10 mouse cellular contexts compared by ENCODE assay signal in the genomic region with DNA sequence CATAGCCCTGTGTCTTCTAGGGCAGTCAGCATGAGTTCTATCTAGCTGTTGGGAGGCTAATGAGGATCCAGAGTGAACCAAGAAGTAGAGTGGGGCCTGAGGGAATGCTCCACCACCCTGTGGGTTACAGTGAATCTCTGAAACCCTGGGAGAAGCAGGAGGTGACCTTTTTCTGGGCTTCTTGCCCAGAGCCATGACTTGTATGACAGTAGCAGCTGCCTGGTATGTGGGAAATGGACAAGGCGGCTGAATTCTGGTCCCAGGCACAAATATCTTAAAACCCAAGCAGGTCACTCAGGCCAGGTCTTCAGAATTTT. TPM values are rescaled to one million over a fixed set of nuclear protein-coding genes. Genes with fewer than 3 reads are reported as not detected.
DNase-seq lines count a peak whose midpoint lies in the region; ATAC-seq and TF ChIP-seq lines count a peak whose summit lies in the region.
"Had no signal": no experiment of that assay in that cellular context is flagged by ENCODE, and none has a peak within 500 bp of the region (broad histone marks: within the 10 kb centered on the region; RNA-seq: fewer than 3 reads in every experiment).

No protein-coding gene starts in this region.

- no peak for ATAC-seq in kidney, embryonic 15.5 days (replicated peaks; ENCODE audit: low FRiP score)
- ATAC-seq in heart, embryonic 14.5 days (ENCODE audit: insufficient number of reproducible peaks, insufficient read depth, low FRiP score, low read depth) = 0 out of 2 replicates have a peak, but pooled peaks have one; percentile 26
- no peak; the same call in 1 of the 2 replicates for ATAC-seq in lung, postnatal 0 days
- ATAC-seq in midbrain, embryonic 15.5 days (replicated peaks) = no peak

- H3K9me3 ChIP-seq in kidney, embryonic 15.5 days (replicated peaks) = no peaks in the 10 kb centered on the region
- no peaks in the 10 kb centered on the region for H3K9me3 ChIP-seq in heart, embryonic 14.5 days (ENCODE audit: control insufficient read depth, low read length)
- no peaks in the 10 kb centered on the region for H3K9me3 ChIP-seq in lung, postnatal 0 days (ENCODE audit: low read length)
- no peaks in the 10 kb centered on the region for H3K9me3 ChIP-seq in midbrain, embryonic 15.5 days
- H3K9me3 ChIP-seq: hindbrain, embryonic 12.5 days had no signal

- no peak for TF ChIP-seq CTCF in lung, postnatal 0 days (IDR thresholded peaks at IDR 0.05)

- peaks cover 32% of the 10 kb centered on the region for H3K27me3 ChIP-seq in kidney, embryonic 15.5 days
- peaks cover 19% of the 10 kb centered on the region for H3K27me3 ChIP-seq in heart, embryonic 14.5 days (ENCODE audit: control insufficient read depth, insufficient read depth, low read length)
- H3K27me3 ChIP-seq in lung, postnatal 0 days (replicated peaks; ENCODE audit: insufficient read depth, low read length) = no peaks in the 10 kb centered on the region; the same call in 1 of the 2 replicates
- peaks cover 31% of the 10 kb centered on the region for H3K27me3 ChIP-seq in midbrain, embryonic 15.5 days (replicated peaks)

- no peak overlapping the region for H3K4me3 ChIP-seq in kidney, embryonic 15.5 days (replicated peaks)
- no peak overlapping the region for H3K4me3 ChIP-seq in heart, embryonic 14.5 days (ENCODE audit: control insufficient read depth in 1 of 2, insufficient read depth in 1 of 2, low read depth in 1 of 2, low read length in 2 of 2)
- H3K4me3 ChIP-seq in lung, postnatal 0 days (ENCODE audit: low read depth, low read length) = no peak overlapping the region
- no peak overlapping the region for H3K4me3 ChIP-seq in midbrain, embryonic 15.5 days
- H3K4me3 ChIP-seq: hindbrain, embryonic 12.5 days had no signal

- peaks cover 15% of the 10 kb centered on the region for H3K4me1 ChIP-seq in kidney, embryonic 15.5 days
- peaks cover 10 to 13% of the 10 kb centered on the region in 2 experiments; a peak in 3 of 4 replicates for H3K4me1 ChIP-seq in heart, embryonic 14.5 days (ENCODE audit: control insufficient read depth in 2 of 2, insufficient read depth in 2 of 2, low read length in 2 of 2)
- H3K4me1 ChIP-seq in lung, postnatal 0 days (ENCODE audit: insufficient read depth, low read depth, low read length) = peaks cover 27% of the 10 kb centered on the region
- peaks cover 11% of the 10 kb centered on the region for H3K4me1 ChIP-seq in midbrain, embryonic 15.5 days

- no peaks in the 10 kb centered on the region for H3K36me3 ChIP-seq in kidney, embryonic 15.5 days
- H3K36me3 ChIP-seq in heart, embryonic 14.5 days (ENCODE audit: control insufficient read depth, insufficient read depth, low read length) = no peaks in the 10 kb centered on the region
- H3K36me3 ChIP-seq in lung, postnatal 0 days (ENCODE audit: insufficient read depth, low read length) = no peaks in the 10 kb centered on the region; the same call in 1 of the 2 replicates
- no peaks in the 10 kb centered on the region for H3K36me3 ChIP-seq in midbrain, embryonic 15.5 days (replicated peaks)
- H3K36me3 ChIP-seq: hindbrain, embryonic 12.5 days had no signal

- 65% methylated on average over 1 of the region's 1 CpGs for WGBS in kidney, embryonic 15.5 days
- WGBS in heart, embryonic 14.5 days = 50% methylated on average over 1 of the region's 1 CpGs
- 43% methylated on average over 1 of the region's 1 CpGs for WGBS in lung, postnatal 0 days
- 92% methylated on average over 1 of the region's 1 CpGs for WGBS in midbrain, embryonic 15.5 days

- no peak overlapping the region for H3K27ac ChIP-seq in kidney, embryonic 15.5 days
- no peak overlapping the region for H3K27ac ChIP-seq in heart, embryonic 14.5 days (replicated peaks in 1 of 2; ENCODE audit: control insufficient read depth in 1 of 2, insufficient read depth in 1 of 2, low read depth in 2 of 2, low read length in 2 of 2)
- H3K27ac ChIP-seq in lung, postnatal 0 days (ENCODE audit: low read length) = peak overlapping the region; percentile 51
- no peak overlapping the region for H3K27ac ChIP-seq in midbrain, embryonic 15.5 days
- H3K27ac ChIP-seq: hindbrain, embryonic 12.5 days had no signal

- DNase-seq in kidney, adult 11 months = peak; percentile 43
- DNase-seq in adrenal gland, adult 8-10 months = peak; percentile 37
- DNase-seq in lung, postnatal 0 days (ENCODE audit: low spot score) = no peak
- DNase-seq in thymus, postnatal 36 days = no peak
- DNase-seq in thymus, postnatal 25 days = no peak
- DNase-seq: cerebellum, adult 9-10 months had no signal

- TF ChIP-seq EP300 in lung, postnatal 0 days (IDR thresholded peaks at IDR 0.05) = no peak

- no peak overlapping the region for H3K4me2 ChIP-seq in kidney, embryonic 15.5 days
- no peak overlapping the region for H3K4me2 ChIP-seq in heart, embryonic 14.5 days (ENCODE audit: low read length)
- no peak overlapping the region for H3K4me2 ChIP-seq in lung, postnatal 0 days (replicated peaks; ENCODE audit: low read depth, low read length)
- no peak overlapping the region for H3K4me2 ChIP-seq in midbrain, embryonic 15.5 days
- H3K4me2 ChIP-seq: hindbrain, embryonic 12.5 days had no signal

- no peak overlapping the region for H3K9ac ChIP-seq in kidney, embryonic 15.5 days
- no peak overlapping the region for H3K9ac ChIP-seq in heart, embryonic 14.5 days (ENCODE audit: low read length)
- H3K9ac ChIP-seq in lung, postnatal 0 days (replicated peaks; ENCODE audit: low read depth) = no peak overlapping the region
- H3K9ac ChIP-seq in midbrain, embryonic 15.5 days = no peak overlapping the region
- H3K9ac ChIP-seq: hindbrain, embryonic 12.5 days had no signal

RNA-seq across cellular contexts. Expression of a gene that starts 2.6 kb away (rescaled TPM):
- polyA plus RNA-seq in kidney, embryonic 15.5 days (2015; fragmentation: Nextera tagmentation; extraction: Ambion mirVana) = 0.25 and 0.30 TPM in 2 replicates
- total RNA-seq in adrenal gland, adult 8-10 months (2022) = under 1 TPM; 0.23 to 0.65 (median 0.33) TPM
- 0.78 and 1.5 TPM in 2 replicates for polyA plus RNA-seq in heart, embryonic 14.5 days (2014; fragmentation: Nextera tagmentation; extraction: Ambion mirVana)
- polyA plus RNA-seq in lung, postnatal 0 days (2015; fragmentation: Nextera tagmentation; extraction: Ambion mirVana) = 0.56 and 0.77 TPM in 2 replicates
- 3.4 and 3.9 TPM in 2 replicates for polyA plus RNA-seq in midbrain, embryonic 15.5 days (2015; fragmentation: Nextera tagmentation; extraction: Ambion mirVana)

RNA-seq across cellular contexts. Expression of a gene that starts 10.2 kb away (rescaled TPM):
- polyA plus RNA-seq in kidney, embryonic 15.5 days (2015; fragmentation: Nextera tagmentation; extraction: Ambion mirVana) = 9.1 and 10.4 TPM in 2 replicates
- 10 to 100 TPM; 18.6 to 31.2 (median 28.2) TPM for total RNA-seq in adrenal gland, adult 8-10 months (2022)
- polyA plus RNA-seq in heart, embryonic 14.5 days (2014; fragmentation: Nextera tagmentation; extraction: Ambion mirVana) = 13.6 and 20.0 TPM in 2 replicates
- polyA plus RNA-seq in lung, postnatal 0 days (2015; fragmentation: Nextera tagmentation; extraction: Ambion mirVana) = 227 and 232 TPM in 2 replicates
- polyA plus RNA-seq in midbrain, embryonic 15.5 days (2015; fragmentation: Nextera tagmentation; extraction: Ambion mirVana) = 13.0 and 14.6 TPM in 2 replicates

RNA-seq across cellular contexts. Expression of a gene that starts 45.6 kb away (rescaled TPM):
- polyA plus RNA-seq in kidney, embryonic 15.5 days (2015; fragmentation: Nextera tagmentation; extraction: Ambion mirVana) = 16.3 and 17.1 TPM in 2 replicates
- 10 to 100 TPM; 16.0 to 29.4 (median 23.4) TPM for total RNA-seq in adrenal gland, adult 8-10 months (2022)
- 31.2 and 32.0 TPM in 2 replicates for polyA plus RNA-seq in heart, embryonic 14.5 days (2014; fragmentation: Nextera tagmentation; extraction: Ambion mirVana)
- polyA plus RNA-seq in lung, postnatal 0 days (2015; fragmentation: Nextera tagmentation; extraction: Ambion mirVana) = 55.9 and 59.7 TPM in 2 replicates
- 8.1 and 8.7 TPM in 2 replicates for polyA plus RNA-seq in midbrain, embryonic 15.5 days (2015; fragmentation: Nextera tagmentation; extraction: Ambion mirVana)

Comparison
In these comparisons a context has a peak if more than half of its experiments do, and no peak if none do; other contexts are left out.
1. DNase-seq: peak in kidney, adult 11 months (single experiment) and adrenal gland, adult 8-10 months (single experiment); none in lung, postnatal 0 days (single experiment), thymus, postnatal 36 days (0 of 2) and thymus, postnatal 25 days (single experiment).
2. RNA of a gene that starts 10.2 kb away (polyA plus RNA-seq): 227 to 232 TPM in lung, postnatal 0 days; 13.6 to 20.0 TPM in heart, embryonic 14.5 days, 13.0 to 14.6 TPM in midbrain, embryonic 15.5 days and 9.1 to 10.4 TPM in kidney, embryonic 15.5 days; every median in the first group is over 10 times any median in the second.